Mouse (Mus musculus) embryo, embryonic 9.5 days (tissue): Measurements from ENCODE around the gene Gnat2.

Source experiments
- DNase-seq: peaks from one replicate; pipeline ENCODE4 v3.0.0-alpha.2; 2017; ENCODE audit errors: extremely low spot score

Gnat2 gene

DNA sequence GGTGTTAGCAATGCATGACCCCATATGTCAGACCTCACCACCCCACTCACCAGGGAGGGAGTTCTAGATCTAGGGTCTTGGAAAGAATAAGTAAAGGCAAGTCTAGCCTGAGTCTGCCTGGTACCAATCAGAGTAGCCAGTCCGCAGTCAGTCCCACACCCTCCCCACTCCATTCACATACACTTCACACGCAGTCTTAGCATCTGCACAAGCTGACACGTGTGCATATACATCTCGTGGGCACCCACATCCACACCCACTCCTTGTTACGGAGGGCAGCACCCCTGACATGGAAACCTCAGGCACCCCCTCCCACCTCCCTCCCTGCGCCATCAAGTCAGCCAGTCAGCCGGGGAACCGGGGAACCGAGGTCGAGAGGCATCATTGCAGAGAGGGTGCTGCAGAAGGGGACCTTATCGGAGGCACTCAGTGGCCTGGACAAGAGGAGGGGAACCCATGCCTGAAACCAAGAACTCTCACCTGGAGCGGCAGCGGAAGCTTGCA lies 7.8 kb upstream of the Gnat2 start:
- DNase-seq: no peak

DNA sequence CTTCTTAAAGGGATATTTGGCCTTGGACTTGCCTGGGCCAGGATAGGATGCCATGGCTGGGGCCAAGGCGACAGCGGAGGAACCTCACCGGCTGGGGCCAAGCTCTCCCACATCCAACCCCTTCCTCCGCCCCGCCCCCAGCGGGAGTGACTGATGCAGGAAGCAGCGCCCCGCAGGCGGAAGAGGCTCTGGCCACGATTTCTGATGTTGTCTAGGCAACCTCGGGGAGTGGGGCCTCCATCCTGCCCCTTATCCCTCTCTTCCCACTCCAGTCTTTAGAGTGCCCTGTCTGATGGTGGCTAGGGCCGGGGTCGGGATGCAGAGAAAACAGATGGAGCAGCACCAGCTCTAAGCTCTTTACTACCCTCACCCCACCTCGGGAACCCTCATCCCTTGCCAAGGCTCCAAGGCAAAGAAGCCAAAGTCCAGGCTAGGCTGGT lies 7.3 kb upstream of the Gnat2 start:
- peak; percentile 87 for DNase-seq

GRCm38 (mm10) chr3:108085721-108086469 lies 6.7 kb upstream of the Gnat2 start:
- DNase-seq: peak; percentile 79

DNA sequence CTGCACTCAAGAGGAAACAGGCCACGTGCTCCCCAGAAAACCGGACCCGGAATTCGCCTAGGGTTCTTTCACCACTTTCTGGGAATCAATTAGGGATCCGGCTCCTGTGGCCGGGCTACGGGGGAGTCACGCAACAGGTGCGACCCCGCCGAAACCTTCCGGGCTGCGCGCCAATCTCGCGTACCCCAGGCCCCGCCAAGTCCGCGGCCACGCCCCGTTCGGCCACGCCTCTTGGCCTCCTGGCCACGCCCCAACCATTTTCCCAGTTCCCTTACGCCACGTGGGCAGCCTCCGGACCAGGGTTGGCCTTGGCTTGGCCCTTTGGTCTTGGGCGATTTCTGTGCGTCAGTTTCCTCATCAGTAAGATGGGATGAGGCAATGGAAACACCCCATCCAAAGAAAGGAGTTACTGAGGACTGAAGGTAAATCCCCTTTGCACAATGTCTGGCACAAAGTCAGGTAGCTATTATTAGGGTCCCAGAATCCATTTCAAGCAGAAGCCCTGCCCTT lies 6.1 kb upstream of the Gnat2 start, which contains the start of gene Ampd2:
TSS of gene Ampd2 (minus strand) at position 182 of the 510 bp plus-strand sequence.
- DNase-seq: peak; percentile 95

DNA sequence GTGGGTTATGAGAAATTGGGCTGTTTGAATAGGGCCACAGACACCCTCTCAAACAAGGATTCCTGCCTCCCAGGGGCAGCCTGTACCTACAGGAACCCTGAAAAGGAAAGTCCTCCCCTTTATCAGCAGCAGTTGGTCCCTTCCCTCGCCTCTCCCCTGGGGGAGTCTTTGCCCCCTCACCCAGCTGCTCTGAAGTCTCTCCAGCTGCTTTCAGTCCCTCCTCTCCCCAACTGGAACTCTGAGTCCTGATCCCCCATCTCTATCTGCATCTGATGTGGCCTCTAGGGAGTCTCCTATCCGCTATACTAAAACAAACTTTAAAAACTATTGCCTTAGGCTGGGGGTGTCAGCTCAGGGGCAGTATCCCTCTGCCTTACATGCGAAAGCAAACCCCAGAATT lies 5.3 kb upstream of the Gnat2 start:
- no peak for DNase-seq

DNA sequence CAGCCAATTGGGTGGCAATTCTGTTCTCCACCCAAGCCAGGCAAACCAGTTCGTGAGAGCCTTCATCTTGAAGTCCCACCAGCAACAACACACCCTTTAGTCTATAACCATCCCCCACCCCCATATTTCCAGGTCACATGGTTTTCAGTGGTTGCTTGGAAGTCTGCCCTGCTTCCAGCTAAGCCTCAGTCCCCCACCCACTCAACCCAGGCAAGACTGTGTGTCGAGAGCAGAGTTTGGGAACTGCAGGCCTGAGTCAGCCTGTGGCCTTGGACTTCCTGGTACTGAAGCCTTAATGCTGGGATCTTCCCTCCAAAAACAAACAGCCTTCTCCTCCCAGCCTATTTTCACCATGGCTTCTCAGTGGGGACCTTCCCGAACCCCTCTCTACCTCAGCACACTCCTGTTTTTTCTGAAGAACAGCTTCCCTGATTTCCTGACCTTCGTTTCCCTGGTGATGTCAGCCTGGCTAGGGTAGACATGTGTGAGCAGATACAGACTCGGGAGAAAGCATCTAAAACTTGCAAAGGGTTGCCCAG lies 3.7 kb upstream of the Gnat2 start:
- DNase-seq: no peak

DNA sequence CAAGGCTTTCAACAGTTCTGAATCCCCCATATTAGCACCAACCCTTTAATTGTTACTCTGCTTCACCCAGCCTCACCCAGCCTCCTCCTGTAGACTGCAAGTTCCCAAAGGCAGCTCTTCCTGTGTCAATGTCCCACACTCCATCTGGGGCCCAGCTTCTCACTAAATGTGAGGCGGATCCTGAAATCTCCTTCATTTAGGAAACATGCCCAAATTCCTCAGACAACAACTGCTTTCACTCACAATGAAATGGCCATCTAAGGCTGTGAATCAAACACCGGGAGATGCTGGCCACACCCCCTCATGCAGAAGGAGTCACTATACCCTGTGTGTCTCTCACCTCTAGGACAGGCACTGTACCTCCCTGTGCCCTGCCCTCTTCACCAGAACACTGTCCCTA lies 2.7 kb upstream of the Gnat2 start:
- DNase-seq: no peak

DNA sequence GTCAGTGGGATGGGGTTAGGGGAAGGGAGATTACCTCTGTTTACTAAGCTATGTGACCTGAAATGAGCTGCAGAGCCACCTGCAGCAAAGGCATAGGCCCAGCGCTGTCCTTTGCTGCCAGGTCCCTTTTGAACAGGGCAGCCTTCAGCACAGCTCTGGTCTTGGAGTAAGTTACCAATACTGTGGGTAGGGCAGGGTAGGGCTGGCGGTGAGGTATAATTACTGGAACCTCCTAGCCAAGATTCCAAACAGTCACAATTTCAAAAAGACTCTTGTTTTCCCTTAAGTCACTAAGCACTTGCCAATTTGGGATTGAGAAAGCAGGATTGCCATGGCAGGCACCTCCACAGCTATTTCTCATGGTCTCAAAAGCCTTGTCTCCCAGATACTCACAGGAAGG lies 2.0 kb upstream of the Gnat2 start:
- DNase-seq: no peak

- DNase-seq: no peak
These were observed 559 bp upstream of the Gnat2 start for GRCm38 (mm10) chr3:108092030-108092429.

DNA sequence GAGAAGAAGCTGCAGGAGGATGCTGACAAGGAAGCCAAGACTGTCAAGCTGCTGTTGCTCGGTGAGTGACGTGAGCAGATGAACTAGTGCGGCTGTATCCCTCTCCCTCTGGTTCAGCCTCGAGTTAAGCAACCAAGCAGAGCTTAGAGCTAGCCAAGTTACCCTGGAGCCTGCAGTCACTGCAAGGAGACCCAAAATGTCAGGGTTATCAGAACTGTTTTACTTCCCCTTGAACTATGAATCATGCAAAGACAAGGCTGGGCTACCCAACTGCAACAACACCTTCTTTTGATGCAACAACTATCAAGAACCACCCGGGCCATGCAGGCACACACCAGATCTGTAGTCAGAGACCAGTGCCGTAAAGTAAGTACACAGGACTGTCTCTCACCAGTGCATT lies 717 bp downstream of the Gnat2 start:
- no peak for DNase-seq

DNA sequence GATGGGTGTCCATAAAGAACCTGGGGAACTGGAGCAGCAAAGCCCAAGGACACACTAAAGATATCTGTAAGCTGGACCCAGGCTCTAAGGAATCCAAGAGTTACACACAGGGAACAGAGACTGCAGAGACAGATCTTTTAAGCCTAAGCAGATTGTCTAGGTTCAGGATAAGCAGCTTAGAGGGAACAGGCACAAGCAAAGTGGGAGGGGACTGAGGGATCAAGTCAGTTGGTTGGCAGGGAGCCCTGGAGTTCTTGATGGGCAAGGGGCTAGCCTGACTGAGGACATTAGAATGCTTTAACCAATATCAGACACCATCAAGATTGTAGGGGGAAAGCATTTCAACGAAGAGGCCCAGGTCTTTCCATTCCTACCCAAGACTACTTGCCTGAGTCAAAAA lies 1.6 kb downstream of the Gnat2 start:
- DNase-seq: no peak

- DNase-seq: no peak
These were observed 2.6 kb downstream of the Gnat2 start for GRCm38 (mm10) chr3:108094976-108095760.

- DNase-seq: no peak
These were observed 3.6 kb downstream of the Gnat2 start for GRCm38 (mm10) chr3:108096226-108096625.

DNA sequence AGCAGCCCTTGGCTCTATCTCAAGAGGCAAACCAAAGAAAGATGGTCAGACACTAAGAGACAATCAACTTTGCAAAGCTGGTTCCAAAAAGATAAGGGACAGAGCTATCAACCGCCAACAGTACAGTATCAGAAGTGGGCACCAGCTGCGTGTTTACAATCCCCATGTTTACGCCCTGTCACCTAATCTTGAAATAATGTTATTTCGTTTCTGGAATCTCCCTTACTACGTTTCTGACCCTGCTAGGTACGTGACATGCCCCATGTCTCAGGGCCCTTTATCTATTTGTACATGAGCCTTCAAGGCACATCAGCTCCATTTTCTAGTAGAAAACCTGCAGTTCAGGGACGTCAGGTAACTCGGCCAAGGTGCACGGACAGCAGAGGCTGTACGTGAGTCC lies 4.1 kb downstream of the Gnat2 start:
- no peak for DNase-seq

DNA sequence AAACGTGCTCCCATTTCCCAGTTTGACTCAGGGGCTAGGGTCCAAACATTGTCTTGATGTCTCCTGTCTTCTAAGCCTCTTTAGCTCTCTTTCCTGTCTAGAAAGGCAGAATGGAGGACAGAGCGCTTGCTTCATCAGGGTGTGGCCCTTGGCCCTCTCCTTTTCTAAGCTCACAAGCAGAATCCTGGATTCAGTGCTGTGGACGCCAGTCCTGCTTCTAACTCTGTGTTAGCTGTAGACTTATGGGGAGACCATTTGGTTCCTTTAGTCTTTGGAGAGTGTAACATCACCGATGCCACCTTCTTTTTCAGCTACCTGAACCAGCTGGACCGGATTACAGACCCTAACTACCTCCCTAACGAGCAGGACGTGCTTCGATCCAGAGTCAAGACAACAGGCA lies 5.1 kb downstream of the Gnat2 start:
- no peak for DNase-seq

DNA sequence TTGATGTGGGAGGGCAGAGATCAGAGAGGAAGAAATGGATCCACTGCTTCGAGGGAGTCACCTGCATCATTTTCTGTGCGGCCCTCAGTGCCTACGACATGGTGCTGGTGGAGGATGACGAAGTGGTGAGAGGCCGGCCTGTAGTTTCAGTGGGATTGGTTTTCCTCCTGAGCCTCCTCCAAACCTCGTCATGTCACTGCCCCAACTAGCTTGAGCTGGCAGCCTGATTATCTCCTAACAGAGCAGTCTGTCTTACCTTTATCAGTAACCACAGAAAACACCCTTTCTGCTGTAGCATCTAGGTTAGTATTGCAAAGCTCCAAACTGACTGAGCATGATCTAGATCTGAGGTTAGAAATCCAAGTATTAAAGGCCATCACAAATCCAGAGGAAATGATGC lies 5.7 kb downstream of the Gnat2 start:
- no peak for DNase-seq

- DNase-seq: no peak
These were observed 9.0 kb downstream of the Gnat2 start for GRCm38 (mm10) chr3:108101594-108101993.

- no peak for DNase-seq
These were observed 9.5 kb downstream of the Gnat2 start for GRCm38 (mm10) chr3:108102075-108102474.

DNA sequence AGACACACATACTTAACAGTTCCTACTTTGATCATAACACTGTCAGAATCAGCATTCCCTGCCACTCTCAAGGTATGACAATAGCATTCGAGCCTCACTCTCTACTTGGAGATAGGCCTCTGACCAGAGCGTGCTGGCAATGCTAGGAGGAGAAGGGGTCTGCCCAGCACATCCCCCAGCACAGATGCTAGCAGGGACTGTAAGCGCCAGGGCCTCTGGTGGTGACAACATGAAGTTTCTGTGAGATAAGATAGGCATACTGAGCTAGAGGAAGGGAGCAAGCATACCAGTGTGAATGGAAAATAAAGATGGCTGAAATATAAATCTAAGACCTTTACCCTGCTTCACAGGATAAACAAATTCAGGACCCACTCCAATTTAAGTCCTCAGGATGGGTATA lies 12.7 kb downstream of the Gnat2 start:
- no peak for DNase-seq

- no peak for DNase-seq
These were observed 18.7 kb downstream of the Gnat2 start for GRCm38 (mm10) chr3:108111320-108111719.

- DNase-seq: no peak
These were observed 19.7 kb downstream of the Gnat2 start for GRCm38 (mm10) chr3:108112246-108112645.

GRCm38 (mm10) chr3:108112666-108113065 lies 20.1 kb downstream of the Gnat2 start:
- DNase-seq: no peak
